ENCODE assay signal across 19 mouse cellular contexts in genomic region chr2:167864672-167865071, GRCm38 (mm10).
DNase-seq lines count a peak whose midpoint lies in the region; ATAC-seq and TF ChIP-seq lines count a peak whose summit lies in the region.
"Had no signal": no experiment of that assay in that cellular context is flagged by ENCODE, and none has a peak within 500 bp of the region (broad histone marks: within the 10 kb centered on the region; RNA-seq: fewer than 3 reads in every experiment).

No protein-coding gene starts in this region.

- no peak for ATAC-seq in kidney, embryonic 16.5 days (ENCODE audit: low FRiP score, low TSS enrichment)
- ATAC-seq: forebrain, embryonic 15.5 days; hindbrain, postnatal 0 days; midbrain, embryonic 13.5 days had no signal

- WGBS in heart, embryonic 10.5 days = 75% methylated on average over 7 of the region's 7 CpGs
- WGBS in kidney, embryonic 16.5 days = 75% methylated on average over 7 of the region's 7 CpGs
- 59% methylated on average over 7 of the region's 7 CpGs for WGBS in lung, adult 2 months

- no peak for DNase-seq in heart, embryonic 10.5 days (ENCODE audit: low spot score)
- no peak for DNase-seq in heart, postnatal 36 days
- no peak for DNase-seq in kidney, postnatal 14 days
- peak; percentile 43 for DNase-seq in lung, postnatal 10 days
- DNase-seq in lung, adult 2 months = no peak
- no peak for DNase-seq in layer of hippocampus, adult 11-12 months (ENCODE audit: low spot score)
- no peak for DNase-seq in frontal cortex, postnatal 36 days (ENCODE audit: low spot score in 2 of 2)
- DNase-seq: cerebellum, adult 18-20 months; cerebellum, postnatal 36 days; layer of hippocampus, postnatal 36 days; liver; right cerebral cortex, postnatal 25 days; thymus, adult 18-20 months had no signal

- no peak overlapping the region for H3K4me2 ChIP-seq in kidney, embryonic 16.5 days (replicated peaks; ENCODE audit: low read depth, low read length)
- H3K4me2 ChIP-seq: forebrain, embryonic 15.5 days; midbrain, embryonic 13.5 days; neural tube, embryonic 15.5 days had no signal

- 0 out of 2 replicates have a peak, but pooled peaks cover 8% of the 10 kb centered on the region for H3K27me3 ChIP-seq in heart, embryonic 10.5 days (ENCODE audit: insufficient read depth, poor library complexity, severe bottlenecking)
- H3K27me3 ChIP-seq in kidney, embryonic 16.5 days (ENCODE audit: insufficient read depth, low read length) = no peaks in the 10 kb centered on the region
- H3K27me3 ChIP-seq: forebrain, embryonic 15.5 days; midbrain, embryonic 13.5 days; neural tube, embryonic 15.5 days had no signal

- H3K4me3 ChIP-seq in heart, embryonic 10.5 days = no peak overlapping the region
- H3K4me3 ChIP-seq in kidney, embryonic 16.5 days (ENCODE audit: low read length) = no peak overlapping the region
- no peak overlapping the region for H3K4me3 ChIP-seq in lung, adult 2 months (replicated peaks; ENCODE audit: extremely low read depth, low read depth, low read length)
- H3K4me3 ChIP-seq: embryonic facial prominence, embryonic 10.5 days; forebrain, embryonic 15.5 days; midbrain, embryonic 13.5 days; neural tube, embryonic 15.5 days had no signal

- no peak for TF ChIP-seq POLR2A in lung, adult 2 months (IDR thresholded peaks at IDR 0.05; ENCODE audit: borderline replicate concordance, extremely low read depth, low read depth, low read length)

- H3K9me3 ChIP-seq in heart, embryonic 10.5 days = no peaks in the 10 kb centered on the region
- H3K9me3 ChIP-seq in kidney, embryonic 16.5 days (ENCODE audit: low read length) = no peaks in the 10 kb centered on the region
- H3K9me3 ChIP-seq: embryonic facial prominence, embryonic 10.5 days; forebrain, embryonic 15.5 days; midbrain, embryonic 13.5 days; neural tube, embryonic 15.5 days had no signal

- no peaks in the 10 kb centered on the region for H3K36me3 ChIP-seq in heart, embryonic 10.5 days
- no peaks in the 10 kb centered on the region for H3K36me3 ChIP-seq in kidney, embryonic 16.5 days (ENCODE audit: insufficient read depth, low read length)
- H3K36me3 ChIP-seq: embryonic facial prominence, embryonic 10.5 days; forebrain, embryonic 15.5 days; midbrain, embryonic 13.5 days; neural tube, embryonic 15.5 days had no signal

- H3K9ac ChIP-seq in kidney, embryonic 16.5 days (replicated peaks; ENCODE audit: low read length) = no peak overlapping the region
- H3K9ac ChIP-seq: forebrain, embryonic 15.5 days; midbrain, embryonic 13.5 days; neural tube, embryonic 15.5 days had no signal

- H3K27ac ChIP-seq in heart, embryonic 10.5 days = peak overlapping the region; percentile 74; the same call in 1 of the 2 replicates
- H3K27ac ChIP-seq in kidney, embryonic 16.5 days (ENCODE audit: low read length) = peak overlapping the region; percentile 48; the same call in 1 of the 2 replicates
- H3K27ac ChIP-seq: embryonic facial prominence, embryonic 10.5 days; forebrain, embryonic 15.5 days; hindbrain, postnatal 0 days; midbrain, embryonic 13.5 days; neural tube, embryonic 15.5 days had no signal

- peaks cover 79% of the 10 kb centered on the region for H3K4me1 ChIP-seq in heart, embryonic 10.5 days
- peaks cover 30% of the 10 kb centered on the region for H3K4me1 ChIP-seq in kidney, embryonic 16.5 days (ENCODE audit: insufficient read depth, low read length)
- peaks cover 31% of the 10 kb centered on the region for H3K4me1 ChIP-seq in lung, adult 2 months (ENCODE audit: control insufficient read depth, insufficient read depth, low read length)
- H3K4me1 ChIP-seq: forebrain, embryonic 15.5 days had no signal

- intact Hi-C loops in heart, postnatal 36 days (cut with DNase I) = no loop called here

- TF ChIP-seq CTCF in lung, adult 2 months (IDR thresholded peaks at IDR 0.05; ENCODE audit: insufficient read depth, low read length) = no peak
